Mouse (Mus musculus) erythroblast, adult 5-6 weeks (primary cell): ENCODE measurements around the gene Oxsm. TPM values are rescaled to one million over a fixed set of nuclear protein-coding genes. Genes with fewer than 3 reads are reported as not detected.

Experiments
- ATAC-seq: replicated peaks from 2 replicates; pipeline ENCODE4 v1.8.0; 2016; ENCODE audit warnings: moderate number of reproducible peaks, mild to moderate bottlenecking, moderate TSS enrichment, inconsistent platforms; ENCODE audit not compliant: poor library complexity, low FRiP score, severe bottlenecking
- total RNA-seq, 2 experiments: library from RNA; stranded (forward) in 1 of 2; stranded (reverse) in 1 of 2; fragments of 150-400 nt in 1 of 2; fragments of 200-764, 138-1000 nt in 1 of 2; gene quantifications; 2 replicates each; pipeline versions ENCODE4 v1.2.3 to v1.2.4; 2015 to 2017; ENCODE audit warnings: low replicate concordance in 2 of 2

The Oxsm gene
- total RNA-seq, 2 experiments from 2014 or later, result 6.4 to 14.4 TPM

DNA sequence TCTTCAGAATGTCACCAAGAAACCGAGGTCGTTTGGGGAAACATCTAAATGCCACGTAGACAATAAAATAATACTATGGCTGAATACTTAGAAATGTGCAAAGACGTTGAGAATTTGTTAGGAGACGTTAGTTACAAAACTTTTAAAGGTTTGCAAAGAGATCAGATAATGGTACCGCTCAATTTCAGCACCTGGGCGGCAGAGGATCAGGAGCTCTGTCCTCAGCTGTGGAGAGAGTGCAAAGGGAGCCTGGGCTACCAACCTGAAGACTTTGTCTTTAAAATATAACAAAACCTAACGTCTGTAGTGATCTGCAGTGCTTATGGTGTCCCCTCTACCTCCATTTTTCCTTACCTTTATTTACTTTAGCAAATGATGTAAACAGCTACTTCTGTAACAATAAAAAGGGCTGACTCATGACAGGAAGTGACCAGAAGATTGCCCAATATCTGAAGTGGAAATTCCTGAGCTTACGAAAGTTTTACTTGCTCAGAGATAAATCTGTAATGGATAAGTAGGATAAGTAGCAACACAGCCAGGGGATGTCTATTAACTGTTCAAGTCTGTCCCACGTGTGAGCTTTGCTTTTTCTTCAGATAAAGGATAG, 5.9 kb downstream of the Oxsm start:
- peak; percentile 52 for ATAC-seq

DNA sequence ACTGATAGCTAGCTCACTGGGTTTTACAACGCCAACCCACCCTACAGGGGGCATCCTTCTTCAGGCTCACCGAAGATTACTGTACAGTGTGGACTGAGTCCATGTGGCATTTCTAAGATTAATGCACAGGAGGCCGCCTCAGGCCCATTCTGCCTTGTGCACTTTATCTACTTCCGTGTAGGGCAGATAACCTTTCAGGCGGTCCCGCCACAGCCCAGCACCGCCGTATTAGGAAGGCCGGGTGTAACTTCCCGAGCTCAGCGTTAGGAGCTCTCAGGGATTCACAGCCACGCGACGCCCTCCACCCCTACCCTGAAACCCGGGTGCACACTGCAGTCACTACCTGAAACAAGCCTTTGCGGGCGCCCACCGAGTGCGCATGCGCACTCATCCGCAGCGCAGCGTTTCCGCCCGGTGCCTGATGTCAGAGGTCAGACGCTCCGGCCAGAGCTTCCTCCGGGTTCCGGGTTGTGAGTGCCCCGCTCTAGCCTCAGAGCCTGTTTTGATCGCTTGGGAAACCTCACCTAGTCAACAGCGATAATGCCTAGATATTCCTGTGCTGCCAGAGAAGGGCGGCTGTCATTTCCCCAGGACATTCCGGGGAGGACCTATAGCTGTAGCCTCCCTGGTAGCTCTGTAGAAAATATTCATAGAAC, 6.5 kb downstream of the Oxsm start:
- ATAC-seq, result peak; percentile 90

DNA sequence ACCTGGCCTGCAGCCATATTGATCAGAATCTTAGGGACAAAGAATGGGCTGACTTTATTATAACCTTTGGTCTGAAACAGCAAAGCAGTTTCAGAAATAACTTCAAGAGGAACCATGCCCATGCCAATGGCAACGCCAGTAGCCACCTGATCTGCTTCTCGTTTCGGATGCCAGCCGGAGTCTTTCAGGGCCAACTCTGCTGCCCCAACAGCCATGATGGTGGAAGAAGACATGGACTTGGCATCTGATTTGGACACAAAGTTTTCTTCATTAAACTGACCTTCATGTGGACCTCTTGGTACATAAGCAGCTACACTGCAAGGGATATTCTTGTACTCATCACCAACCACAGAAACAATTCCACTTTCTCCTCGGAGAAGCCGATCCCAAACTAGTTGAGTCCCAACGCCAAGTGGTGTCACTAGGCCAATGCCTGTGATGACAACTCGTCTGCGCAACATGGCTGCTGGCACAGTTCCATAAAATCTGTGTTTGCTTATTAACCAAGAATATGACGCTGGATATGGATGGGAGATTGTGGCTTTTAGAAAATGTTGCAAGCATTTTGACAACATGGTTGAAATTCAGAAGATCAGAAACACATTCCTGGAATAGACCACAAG, 7.3 kb downstream of the Oxsm start:
- ATAC-seq, result no peak

DNA sequence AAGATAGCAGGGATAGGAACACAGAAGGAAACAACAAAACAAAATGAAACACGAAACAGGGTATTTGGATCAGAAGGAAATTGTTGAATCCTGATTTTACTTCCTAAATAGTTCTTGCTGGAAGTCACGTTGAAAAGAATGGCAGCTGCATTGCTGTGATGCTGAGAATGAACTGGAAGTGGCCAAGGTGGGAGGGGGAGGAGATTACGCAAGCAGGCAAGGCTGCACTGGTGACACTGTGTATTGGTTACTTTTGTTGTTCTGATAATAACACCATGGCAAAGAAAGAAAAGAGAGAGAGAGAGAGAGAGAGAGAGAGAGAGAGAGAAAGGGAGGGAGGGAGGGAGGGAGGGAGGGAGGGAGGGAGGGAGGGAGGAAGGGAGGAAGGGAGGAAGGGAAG, 13.1 kb downstream of the Oxsm start:
- no peak for ATAC-seq

DNA sequence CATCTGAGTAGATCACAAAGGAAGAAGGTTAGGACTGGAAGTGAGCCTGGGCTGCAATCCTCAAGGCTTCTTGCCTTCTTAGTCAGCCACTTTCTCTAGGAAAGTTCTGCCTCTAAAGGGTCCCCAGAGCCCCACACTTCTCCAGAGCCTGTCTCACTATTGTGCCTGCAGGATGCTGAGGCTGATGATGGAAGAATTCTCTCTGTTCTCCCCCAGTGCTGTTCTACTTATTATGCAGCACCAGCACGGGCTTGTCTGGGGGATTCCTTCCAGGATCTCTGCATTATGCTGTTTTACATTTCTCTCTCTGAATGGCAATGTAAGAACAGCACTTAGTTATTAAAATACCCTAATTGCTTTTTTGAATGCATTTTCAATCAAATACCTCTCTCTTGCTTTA, 16.1 kb downstream of the Oxsm start:
- ATAC-seq, result no peak

DNA sequence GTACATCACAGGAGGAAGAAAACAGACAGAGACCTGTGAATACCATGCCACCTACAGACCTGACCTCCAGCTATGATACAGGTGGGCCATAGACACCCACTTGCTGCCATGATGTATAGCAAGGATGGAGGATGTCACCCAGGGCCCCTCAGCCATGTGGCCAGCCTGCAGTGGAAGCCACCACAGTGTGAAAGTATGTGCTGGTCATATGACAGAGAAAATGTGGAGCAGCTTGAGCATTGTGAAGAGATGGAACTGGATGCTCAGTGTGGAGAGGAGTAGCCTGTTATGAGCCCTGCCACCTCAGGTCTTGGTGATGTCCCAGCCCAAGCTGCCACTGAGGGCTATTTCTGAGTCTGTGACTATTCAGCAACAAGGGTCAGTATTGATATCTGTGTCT, 19.0 kb downstream of the Oxsm start:
- no peak for ATAC-seq

DNA sequence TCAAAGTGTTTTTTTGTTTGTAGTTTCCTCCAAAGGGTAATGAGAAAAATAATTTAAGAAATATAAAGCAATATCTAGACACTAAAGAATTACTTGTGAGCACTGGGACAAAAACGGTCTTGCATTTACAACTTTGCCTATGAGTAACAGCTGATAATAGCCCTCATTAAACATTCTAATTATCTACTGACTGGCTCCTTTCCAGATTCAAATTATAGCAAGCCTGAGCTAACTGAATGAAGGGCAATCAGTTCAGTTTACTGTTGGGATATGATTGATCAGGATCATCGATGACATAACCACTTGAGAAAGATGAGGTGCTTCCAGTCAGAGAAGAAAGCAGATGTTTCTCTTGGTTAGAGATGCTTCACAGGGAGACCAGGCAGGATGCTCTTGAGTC, 20.2 kb downstream of the Oxsm start:
- ATAC-seq, result no peak

DNA sequence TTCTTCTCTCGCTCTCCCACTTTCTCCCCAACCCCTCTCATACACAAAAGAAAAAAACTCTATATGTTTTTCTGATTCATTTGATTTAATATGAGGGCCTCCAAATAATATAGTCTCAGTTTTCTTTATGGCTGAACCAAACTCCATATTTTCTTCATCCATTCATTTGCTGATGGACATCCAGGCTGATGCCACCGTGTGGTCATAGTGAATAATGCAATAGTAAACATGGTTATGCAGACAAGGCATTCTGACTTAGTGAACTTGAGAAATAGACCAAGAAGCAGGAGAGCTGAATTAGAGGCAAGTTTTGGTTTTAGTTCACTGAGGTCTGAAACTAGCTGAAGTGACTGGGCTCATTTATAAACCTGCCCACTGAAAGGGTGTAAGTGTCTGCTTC, 30.6 kb downstream of the Oxsm start:
- ATAC-seq, result peak; percentile 70

DNA sequence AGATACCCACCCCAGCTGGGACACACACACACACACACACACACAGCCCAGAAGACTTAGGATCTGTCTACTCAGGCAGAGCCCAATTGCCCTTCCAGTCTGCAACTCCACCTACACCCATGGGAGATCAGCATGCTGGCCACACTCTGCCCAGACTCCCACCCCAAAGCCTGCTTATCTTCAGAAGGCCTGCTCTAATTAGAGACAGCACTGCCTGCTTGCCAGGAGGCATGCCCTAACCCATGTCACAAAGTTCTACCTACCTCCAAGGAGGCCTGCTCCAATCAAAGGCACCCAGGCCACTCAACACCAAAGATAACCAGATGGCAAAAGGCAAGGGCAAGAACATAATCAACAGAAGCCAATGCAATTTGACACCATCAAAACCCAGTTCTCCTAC, 41.9 kb downstream of the Oxsm start:
- no peak for ATAC-seq

DNA sequence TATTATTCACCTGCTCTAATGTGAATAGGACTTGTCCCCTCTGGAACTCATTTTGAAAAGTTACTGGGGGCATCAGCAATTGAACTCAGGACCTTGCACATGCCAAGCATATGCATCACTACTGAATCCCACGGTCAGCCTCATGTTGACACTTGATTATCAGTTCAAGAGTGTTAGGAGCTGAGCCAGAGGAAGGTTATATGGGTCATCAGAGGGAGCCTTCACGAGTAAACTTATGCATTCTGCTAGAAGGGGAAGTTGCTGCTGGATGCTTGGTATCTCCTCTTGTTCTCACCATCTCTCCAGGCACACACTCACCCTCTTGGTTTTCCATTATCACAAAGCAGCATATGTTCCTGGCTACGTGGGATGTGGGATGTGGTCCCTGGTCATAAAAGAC, 47.9 kb downstream of the Oxsm start:
- no peak for ATAC-seq

DNA sequence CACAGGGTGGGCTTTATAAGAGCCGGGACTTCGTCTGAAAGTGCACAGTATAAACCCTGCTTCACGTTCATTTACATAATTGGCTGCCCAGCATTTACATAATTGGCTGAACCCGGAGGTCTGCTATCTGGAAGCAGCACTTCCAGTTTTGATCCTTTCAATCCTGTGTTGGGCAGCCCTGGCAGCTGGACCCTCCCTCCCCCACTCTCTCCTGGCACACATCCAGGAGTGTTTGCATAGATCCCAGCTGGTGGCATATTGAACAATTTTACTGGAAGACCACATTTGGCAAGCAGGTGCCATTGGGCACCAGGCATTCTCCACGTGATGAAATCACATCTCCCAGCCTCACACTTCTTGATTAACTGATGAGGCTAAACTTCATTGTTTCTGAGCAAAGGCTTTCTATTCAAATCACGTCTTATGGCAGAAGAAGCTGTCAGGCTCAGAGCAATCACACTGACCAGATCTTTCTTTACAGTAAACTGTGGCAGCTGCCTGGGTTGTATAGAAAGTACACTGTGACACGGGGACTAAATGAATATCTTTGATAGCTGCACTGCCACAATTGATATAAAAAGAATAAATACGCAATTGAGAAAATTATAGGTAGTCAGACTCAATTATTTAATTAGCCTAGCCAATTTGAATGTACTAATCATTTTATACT, 48.5 kb downstream of the Oxsm start:
- ATAC-seq, result no peak

DNA sequence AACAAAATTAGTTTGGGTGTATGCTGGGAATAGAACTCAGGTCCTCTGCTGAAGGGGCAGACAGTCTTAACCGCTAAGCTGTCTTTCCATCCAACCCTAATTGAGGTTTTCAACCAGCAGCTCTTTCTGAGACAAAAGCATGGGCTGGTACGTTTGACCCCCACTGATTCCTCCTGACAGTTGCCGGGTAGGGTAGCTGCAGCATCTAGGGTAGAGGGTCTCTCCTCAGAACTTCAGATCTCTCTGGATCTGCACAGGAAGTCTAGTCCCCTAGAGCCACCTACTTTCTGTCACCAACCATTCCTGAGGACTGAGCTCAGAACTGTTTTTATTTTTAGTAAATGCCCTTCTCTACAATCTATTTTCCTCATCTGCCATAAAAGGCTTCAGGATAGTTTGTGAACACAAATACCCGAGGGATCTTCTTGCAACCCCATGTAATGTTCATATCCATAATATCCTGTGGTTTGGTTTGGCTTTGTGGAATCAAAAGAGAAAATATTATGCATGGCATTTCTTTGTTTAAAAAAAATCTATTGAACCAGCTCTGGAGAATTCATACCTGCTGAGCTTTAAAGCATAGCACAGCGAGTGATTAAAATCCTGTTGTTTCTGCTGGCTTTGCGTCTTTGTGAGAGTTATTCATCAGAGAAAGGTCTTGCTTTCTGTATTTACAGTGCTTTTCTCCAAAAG, 49.2 kb downstream of the Oxsm start:
- ATAC-seq, result no peak

DNA sequence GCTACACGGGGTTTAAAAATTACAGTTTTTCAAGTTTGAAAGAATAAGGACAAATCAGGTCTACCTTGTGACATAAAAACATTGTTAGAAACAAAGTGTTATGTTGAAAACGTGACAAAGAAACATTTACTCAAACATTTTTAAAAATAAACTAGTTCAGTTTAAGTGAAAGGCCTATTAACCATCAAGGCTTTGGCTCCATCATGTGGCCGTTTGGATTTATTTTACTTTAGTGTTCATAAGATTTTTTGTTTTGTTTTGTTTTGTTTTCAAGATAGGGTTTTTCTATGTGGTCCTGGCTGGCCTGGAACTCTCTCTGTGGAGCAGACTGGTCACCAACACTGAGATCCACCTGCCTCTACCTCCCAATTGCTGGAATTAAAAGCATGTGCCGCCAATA, 53.1 kb downstream of the Oxsm start:
- no peak for ATAC-seq

DNA sequence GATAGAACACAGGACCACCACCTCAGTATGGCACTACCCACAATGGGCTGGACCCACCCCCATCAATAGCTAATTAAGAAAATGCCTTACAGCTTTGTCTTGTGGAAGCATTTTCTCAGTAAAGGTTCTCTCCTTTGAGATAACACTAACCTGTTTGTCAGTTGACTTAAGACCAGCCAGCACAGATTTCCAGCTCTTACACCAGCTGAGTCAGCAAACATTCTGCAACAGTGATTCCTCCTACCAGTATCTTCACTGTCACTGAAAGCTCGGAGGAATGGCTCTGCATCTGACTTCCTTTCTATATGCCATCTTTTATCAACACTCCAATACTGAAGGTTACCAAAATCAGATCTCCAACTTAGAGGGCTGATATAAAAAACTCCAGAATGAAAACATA, 54.1 kb downstream of the Oxsm start:
- ATAC-seq, result no peak

DNA sequence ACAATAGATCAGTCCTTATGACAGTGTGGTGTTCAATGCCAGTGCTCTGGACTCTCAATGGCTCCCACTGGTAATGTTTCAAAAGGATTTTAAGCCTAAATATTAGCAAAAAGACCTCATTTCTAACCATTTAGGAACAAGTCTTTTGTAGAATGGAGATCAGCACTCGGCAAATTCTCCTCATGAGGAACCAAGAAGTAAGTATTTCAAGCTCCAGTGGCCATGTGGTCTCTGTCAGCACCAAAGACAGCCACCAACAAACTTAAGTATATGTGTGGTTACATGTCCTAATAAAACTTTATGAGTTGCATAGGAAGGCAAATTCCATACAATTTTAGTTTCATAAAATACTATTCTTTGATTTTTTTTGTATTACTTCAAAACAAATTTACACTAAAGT, 55.5 kb downstream of the Oxsm start:
- ATAC-seq, result no peak

DNA sequence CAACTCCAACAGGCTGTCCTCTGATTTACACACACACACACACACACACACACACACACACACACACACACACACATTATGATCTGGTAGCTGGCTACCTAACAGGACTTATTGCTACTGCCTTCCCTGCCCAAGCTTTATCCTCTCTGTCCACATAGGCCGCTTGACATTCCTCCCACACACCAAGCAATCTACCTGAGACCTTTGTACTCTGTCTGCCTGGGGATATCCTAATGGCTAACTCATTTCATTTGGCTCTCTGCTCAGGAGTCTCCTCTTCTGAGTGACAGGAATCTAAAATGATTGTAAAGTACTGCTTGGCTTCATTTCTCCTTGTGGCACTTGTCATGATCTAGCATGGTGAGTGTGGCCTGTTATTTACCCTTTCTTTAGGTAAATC, 60.5 kb downstream of the Oxsm start:
- ATAC-seq, result no peak

Other genes starting within 250 kb of the Oxsm start
- 18.8 and 27.1 TPM in 2 replicates for gene Ngly1, start 528 bp downstream of the Oxsm start, total RNA-seq (2015; ENCODE audit: low replicate concordance)
- gene Ngly1, start 528 bp downstream of the Oxsm start, total RNA-seq (2017; ENCODE audit: low replicate concordance), result 17.1 and 29.0 TPM in 2 replicates
- 41.8 and 57.5 TPM in 2 replicates for gene Top2b, start 115.4 kb upstream of the Oxsm start, total RNA-seq (2015; ENCODE audit: low replicate concordance)
- gene Top2b, start 115.4 kb upstream of the Oxsm start, total RNA-seq (2017; ENCODE audit: low replicate concordance), result 82.1 and 149 TPM in 2 replicates